ENCODE assay signal across 21 mouse cellular contexts in genomic region chr7:132067951-132068350, GRCm38 (mm10).
A peak's percentile ranks its signal among the peaks of the same experiment; 100 is the strongest.
DNase-seq lines count a peak whose midpoint lies in the region; ATAC-seq lines count a peak whose summit lies in the region.
"Had no signal": no experiment of that assay in that cellular context is flagged by ENCODE, and none has a peak within 500 bp of the region (broad histone marks: within the 10 kb centered on the region; RNA-seq: fewer than 3 reads in every experiment).

No protein-coding gene starts in this region.

- ATAC-seq in midbrain, embryonic 15.5 days (replicated peaks), result no peak
- ATAC-seq: forebrain, embryonic 14.5 days; hindbrain, embryonic 16.5 days; intestine, postnatal 0 days; liver, embryonic 12.5 days had no signal

- H3K4me3 ChIP-seq in midbrain, embryonic 15.5 days, result no peak overlapping the region
- H3K4me3 ChIP-seq: embryonic facial prominence, embryonic 12.5 days; erythroblast, embryonic 14.5 days; kidney, embryonic 15.5 days; limb, embryonic 12.5 days; liver, embryonic 12.5 days had no signal

- no peak overlapping the region for H3K9ac ChIP-seq in midbrain, embryonic 15.5 days
- H3K9ac ChIP-seq: embryonic facial prominence, embryonic 12.5 days; kidney, embryonic 15.5 days; limb, embryonic 12.5 days; liver, embryonic 12.5 days had no signal

- intact Hi-C loops in left cerebral cortex, postnatal 25 days (cut with DNase I), result loop anchor here (1.0 to 5.0 kb wide), 4 partner anchors 97 to 161 kb away; no protein-coding TSS in a partner anchor

- DNase-seq in heart, adult 18-20 months, result peak; percentile 18 to 34
- no peak for DNase-seq in heart, postnatal 4 days
- DNase-seq in right cerebral cortex, adult 2 months (ENCODE audit: low spot score in 2 of 2), result peak; percentile 74 to 80
- DNase-seq in right cerebral cortex, postnatal 14 days, result no peak
- DNase-seq in left cerebral cortex, postnatal 25 days (ENCODE audit: low spot score in 2 of 2), result peak; percentile 60 to 95
- no peak for DNase-seq in spleen, postnatal 36 days (ENCODE audit: low spot score in 2 of 2)
- DNase-seq: cerebellum, adult 8-10 months; lung, adult 2 months; lung, postnatal 4 days; spleen, adult 18-20 months; thymus, adult 18-20 months; thymus, postnatal 4 days had no signal

- H3K9me3 ChIP-seq in midbrain, embryonic 15.5 days, result no peaks in the 10 kb centered on the region
- H3K9me3 ChIP-seq: embryonic facial prominence, embryonic 12.5 days; kidney, embryonic 15.5 days; limb, embryonic 12.5 days; liver, embryonic 12.5 days had no signal

- no peaks in the 10 kb centered on the region for H3K36me3 ChIP-seq in midbrain, embryonic 15.5 days (replicated peaks)
- H3K36me3 ChIP-seq: embryonic facial prominence, embryonic 12.5 days; kidney, embryonic 15.5 days; limb, embryonic 12.5 days; liver, embryonic 12.5 days had no signal

- no peaks in the 10 kb centered on the region for H3K27me3 ChIP-seq in midbrain, embryonic 15.5 days (replicated peaks)
- H3K27me3 ChIP-seq: embryonic facial prominence, embryonic 12.5 days; kidney, embryonic 15.5 days; limb, embryonic 12.5 days; liver, embryonic 12.5 days had no signal

- no peaks in the 10 kb centered on the region for H3K4me1 ChIP-seq in midbrain, embryonic 15.5 days
- H3K4me1 ChIP-seq: embryonic facial prominence, embryonic 12.5 days; kidney, embryonic 15.5 days; limb, embryonic 12.5 days; liver, embryonic 12.5 days had no signal

- 82% methylated on average over 5 of the region's 5 CpGs for whole genome bisulfite sequencing in midbrain, embryonic 15.5 days

- H3K4me2 ChIP-seq in midbrain, embryonic 15.5 days, result no peak overlapping the region
- H3K4me2 ChIP-seq: embryonic facial prominence, embryonic 12.5 days; kidney, embryonic 15.5 days; limb, embryonic 12.5 days; liver, embryonic 12.5 days had no signal

- H3K27ac ChIP-seq in midbrain, embryonic 15.5 days, result no peak overlapping the region
- H3K27ac ChIP-seq: embryonic facial prominence, embryonic 12.5 days; kidney, embryonic 15.5 days; limb, embryonic 12.5 days; liver, embryonic 12.5 days had no signal

Comparison
In these comparisons a context has a peak if more than half of its experiments do, and no peak if none do; other contexts are left out.
1. DNase-seq: peak in heart, adult 18-20 months (2 of 2), right cerebral cortex, adult 2 months (2 of 2) and left cerebral cortex, postnatal 25 days (2 of 2); none in heart, postnatal 4 days (single experiment), right cerebral cortex, postnatal 14 days (single experiment) and spleen, postnatal 36 days (0 of 2).